Mouse (Mus musculus): ENCODE results near the gene Arhgap40. TPM values are rescaled to one million over a fixed set of nuclear protein-coding genes. Genes with fewer than 3 reads are reported as not detected.

The Arhgap40 gene
- total RNA-seq, 2 experiments from 2014 or later = not detected

Other genes starting within 250 kb of the Arhgap40 start
- gene Lbp, start 206.3 kb upstream of the Arhgap40 start, total RNA-seq (2021) = 10 to 100 TPM in 1 of 2 experiments, 1 to 10 TPM in 1; 4.7 to 11.1 TPM
- under 1 TPM in 1 of 2 experiments, not detected in 1; 0.11 TPM for gene Snhg11, start 137.2 kb upstream of the Arhgap40 start, total RNA-seq (2021)
- 10 to 100 TPM; 21.6 to 25.2 TPM for gene Ralgapb, start 102.9 kb upstream of the Arhgap40 start, total RNA-seq (2021)
- gene Adig, start 10.2 kb upstream of the Arhgap40 start, total RNA-seq (2021) = 1 to 10 TPM; 1.6 to 7.0 TPM
- gene Slc32a1, start 98.0 kb downstream of the Arhgap40 start, total RNA-seq (2021) = not detected
- gene Actr5, start 112.1 kb downstream of the Arhgap40 start, total RNA-seq (2021) = 1 to 10 TPM; 2.5 to 3.2 TPM
- gene Ppp1r16b, start 152.6 kb downstream of the Arhgap40 start, total RNA-seq (2021) = 1 to 10 TPM; 4.8 to 5.2 TPM

All from gastrocnemius, postnatal 25 days (tissue).